Mouse (Mus musculus) kidney, embryonic 15.5 days (tissue): ENCODE measurements around the gene Cdk4. TPM values are rescaled to one million over a fixed set of nuclear protein-coding genes. Genes with fewer than 3 reads are reported as not detected.

Source experiments
- ATAC-seq: fragments of 200-750 bp; cut with Nextera tagmentation; replicated peaks from 2 replicates; pipeline ENCODE4 v1.8.0; 2017; ENCODE audit warnings: moderate TSS enrichment; ENCODE audit not compliant: low FRiP score
- H3K27ac ChIP-seq: fragments of 300-500 bp; sonication (generic); 2 replicates; pipeline ENCODE4 v1.5.1; 2015; ENCODE audit warnings: mild to moderate bottlenecking, inconsistent platforms
- H3K27me3 ChIP-seq: fragments of 300-500 bp; sonication (generic); 2 replicates; pipeline ENCODE4 v1.6.1; 2015; ENCODE audit warnings: inconsistent platforms
- H3K36me3 ChIP-seq: fragments of 300-500 bp; sonication (generic); 2 replicates; pipeline ENCODE4 v1.6.1; 2015; ENCODE audit warnings: inconsistent platforms
- H3K4me1 ChIP-seq: fragments of 300-500 bp; sonication (generic); 2 replicates; pipeline ENCODE4 v1.6.1; 2015; ENCODE audit warnings: inconsistent platforms
- H3K4me2 ChIP-seq: fragments of 300-500 bp; sonication (generic); 2 replicates; pipeline ENCODE4 v1.6.1; 2015; ENCODE audit warnings: moderate library complexity, mild to moderate bottlenecking, inconsistent platforms
- H3K4me3 ChIP-seq: fragments of 300-500 bp; sonication (generic); replicated peaks from 2 replicates; pipeline ENCODE4 v1.5.1; 2015; ENCODE audit warnings: mild to moderate bottlenecking, inconsistent platforms
- H3K9ac ChIP-seq: fragments of 300-500 bp; sonication (generic); 2 replicates; pipeline ENCODE4 v1.6.1; 2015; ENCODE audit warnings: mild to moderate bottlenecking, inconsistent platforms
- H3K9me3 ChIP-seq: fragments of 300-500 bp; sonication (generic); replicated peaks from 2 replicates; pipeline ENCODE4 v1.6.1; 2016; ENCODE audit warnings: inconsistent platforms
- WGBS: fragments of 180-500 bp; shearing (Covaris S2); methylation state at CpG from one replicate; pipeline ENCODE4 v1.1.7; 2015; ENCODE audit warnings: mixed read lengths; 5-methylcytosine and 5-hydroxymethylcytosine counted together
- polyA plus RNA-seq: library from polyadenylated mRNA; unstranded; fragments of >200 nt; fragmentation: Nextera tagmentation; extraction: Ambion mirVana; gene quantifications from 2 replicates; pipeline ENCODE4 v1.2.1, GENCODE M21; 2015

Gene Cdk4
- polyA plus RNA-seq, 1 experiment from 2014 or later = 1,852 TPM

DNA sequence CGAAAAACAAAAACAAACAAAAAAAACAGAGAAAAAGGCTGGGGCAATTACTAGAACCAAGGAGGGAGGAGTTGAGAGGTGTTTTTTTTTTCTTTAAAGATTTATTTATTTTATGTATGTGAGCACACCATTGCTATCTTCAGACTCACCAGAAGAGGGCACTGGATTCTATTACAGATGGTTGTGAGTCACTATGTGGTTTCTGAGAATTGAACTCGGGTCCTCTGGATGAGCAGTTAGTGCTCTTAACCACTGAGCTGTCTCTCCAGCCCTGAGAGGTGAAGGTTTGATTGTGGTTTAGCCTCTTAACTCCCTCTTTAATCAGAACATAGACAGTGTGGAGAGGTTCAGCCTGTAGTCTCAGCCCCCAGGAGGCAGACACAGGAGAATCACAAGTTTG lies 51.7 kb downstream of the Cdk4 start:
- WGBS = 91% methylated on average over 2 of the region's 2 CpGs
- H3K9me3 ChIP-seq = no peaks in the 10 kb centered on the region
- ATAC-seq = no peak
- no peak overlapping the region for H3K4me3 ChIP-seq
- H3K36me3 ChIP-seq = peaks cover 66% of the 10 kb centered on the region
- no peak overlapping the region for H3K4me2 ChIP-seq
- H3K9ac ChIP-seq = no peak overlapping the region
- no peaks in the 10 kb centered on the region for H3K27me3 ChIP-seq
- peaks cover 5% of the 10 kb centered on the region for H3K4me1 ChIP-seq
- H3K27ac ChIP-seq = no peak overlapping the region

Other genes with a start within 250 kb of the Cdk4 start
- 18.3 and 19.5 TPM in 2 replicates for gene Atp23, start 162.2 kb upstream of the Cdk4 start, polyA plus RNA-seq
- gene Ctdsp2, start 84.8 kb upstream of the Cdk4 start, polyA plus RNA-seq = 67.5 and 73.2 TPM in 2 replicates
- 0.10 and 0.36 TPM in 2 replicates for gene Avil, start 62.8 kb upstream of the Cdk4 start, polyA plus RNA-seq
- gene Tsfm, start 32.7 kb upstream of the Cdk4 start, polyA plus RNA-seq = 96.4 and 99.7 TPM in 2 replicates
- gene Mettl1, start 22.1 kb upstream of the Cdk4 start, polyA plus RNA-seq = 59.4 and 67.4 TPM in 2 replicates
- gene Eef1akmt3, start 22.0 kb upstream of the Cdk4 start, polyA plus RNA-seq = 0.93 and 1.00 TPM in 2 replicates
- gene Cyp27b1, start 15.3 kb upstream of the Cdk4 start, polyA plus RNA-seq = 9.9 and 12.3 TPM in 2 replicates
- gene March9, start 3.4 kb upstream of the Cdk4 start, polyA plus RNA-seq = 1.1 and 1.4 TPM in 2 replicates
- gene Tspan31, start 6.7 kb downstream of the Cdk4 start, polyA plus RNA-seq = 185 and 189 TPM in 2 replicates
- gene Agap2, start 11.8 kb downstream of the Cdk4 start, polyA plus RNA-seq = 0.04 and 0.42 TPM in 2 replicates
- 88.1 and 94.0 TPM in 2 replicates for gene Os9, start 57.6 kb downstream of the Cdk4 start, polyA plus RNA-seq
- 7.5 and 7.7 TPM in 2 replicates for gene B4galnt1, start 101.7 kb downstream of the Cdk4 start, polyA plus RNA-seq
- gene Slc26a10, start 117.1 kb downstream of the Cdk4 start, polyA plus RNA-seq = 3.1 and 3.3 TPM in 2 replicates
- 40.6 and 52.6 TPM in 2 replicates for gene Arhgef25, start 126.5 kb downstream of the Cdk4 start, polyA plus RNA-seq
- 100 and 129 TPM in 2 replicates for gene Dtx3, start 132.2 kb downstream of the Cdk4 start, polyA plus RNA-seq
- 41.1 and 43.5 TPM in 2 replicates for gene Pip4k2c, start 148.1 kb downstream of the Cdk4 start, polyA plus RNA-seq
- 1.1 and 1.9 TPM in 2 replicates for gene Kif5a, start 199.8 kb downstream of the Cdk4 start, polyA plus RNA-seq
- gene Dctn2, start 202.8 kb downstream of the Cdk4 start, polyA plus RNA-seq = 169 and 189 TPM in 2 replicates
- 15.9 and 16.1 TPM in 2 replicates for gene Mbd6, start 225.5 kb downstream of the Cdk4 start, polyA plus RNA-seq
- gene Mars, start 248.3 kb downstream of the Cdk4 start, polyA plus RNA-seq = 120 and 127 TPM in 2 replicates